Mouse (Mus musculus): Measurements from ENCODE around the gene Cd44.

The Cd44 gene

DNA sequence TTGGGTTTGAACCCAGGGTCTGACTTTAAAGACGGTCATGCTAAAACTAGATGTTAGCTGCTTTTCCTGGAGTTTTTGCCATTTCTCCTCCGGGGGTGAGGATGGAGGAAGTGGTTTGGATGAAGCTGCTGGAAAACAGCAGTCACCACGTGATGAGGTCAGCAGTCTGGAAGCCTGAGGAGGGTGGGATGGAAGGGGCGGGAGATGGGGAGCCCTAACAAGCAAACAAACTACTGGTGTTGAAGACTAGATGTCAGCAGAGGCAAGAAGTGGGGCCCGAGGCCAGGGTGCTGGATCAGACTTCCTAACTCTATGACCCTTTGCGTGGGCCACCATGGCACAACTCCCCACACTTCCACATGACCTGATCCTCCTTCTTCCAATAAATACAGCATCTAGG, 96.2 kb downstream of the Cd44 start:
- H3K9me3 ChIP-seq (ENCODE audit: low read length): no peaks in the 10 kb centered on the region
- no peaks in the 10 kb centered on the region for H3K36me3 ChIP-seq (ENCODE audit: insufficient read depth, low read length)
- H3K27me3 ChIP-seq (ENCODE audit: insufficient read depth, low read length): no peaks in the 10 kb centered on the region
- no peak overlapping the region for H3K4me3 ChIP-seq (replicated peaks; ENCODE audit: low read length)
- no peak for TF ChIP-seq POU5F1 (IDR thresholded peaks at IDR 0.05; ENCODE audit: borderline replicate concordance, low read length)
- TF ChIP-seq NANOG (IDR thresholded peaks at IDR 0.05; ENCODE audit: borderline replicate concordance, low read length): no peak
- TF ChIP-seq CTCF (conservative IDR thresholded peaks at IDR 0.05; ENCODE audit: low read length): no peak
- no peaks in the 10 kb centered on the region for H3K4me1 ChIP-seq (replicated peaks; ENCODE audit: low read depth, low read length)

DNA sequence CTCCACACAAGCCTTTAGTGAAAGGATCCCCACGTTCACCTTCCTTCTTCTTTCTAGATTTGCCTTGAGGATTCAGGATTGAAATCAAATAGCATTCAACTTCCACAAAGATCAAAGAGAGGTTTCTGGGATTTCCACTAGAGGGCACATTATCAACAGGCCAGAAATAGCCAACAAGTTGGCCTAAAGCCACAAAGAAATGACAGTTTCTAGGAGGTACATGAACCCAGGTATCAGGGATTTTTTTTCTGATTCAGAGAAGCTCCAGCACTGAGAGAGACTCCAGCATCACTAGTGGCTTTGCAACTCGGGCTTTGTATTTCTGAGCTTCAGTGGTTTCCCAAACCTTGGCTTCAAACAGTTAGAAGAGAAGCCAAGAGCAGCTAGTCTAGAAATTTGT, 97.4 kb downstream of the Cd44 start:
- Histone ChIP-seq H3K9me3 (ENCODE audit: low read length) (no peaks in the 10 kb centered on the region), H3K4me3 (replicated peaks; ENCODE audit: low read length) (no peak overlapping the region), H3K27me3 (ENCODE audit: insufficient read depth, low read length) (no peaks in the 10 kb centered on the region), H3K36me3 (ENCODE audit: insufficient read depth, low read length) (no peaks in the 10 kb centered on the region), H3K4me1 (replicated peaks; ENCODE audit: low read depth, low read length) (no peaks in the 10 kb centered on the region)
- no peak for TF ChIP-seq NANOG (IDR thresholded peaks at IDR 0.05; ENCODE audit: borderline replicate concordance, low read length)
- TF ChIP-seq CTCF (conservative IDR thresholded peaks at IDR 0.05; ENCODE audit: low read length): peak; percentile 41

DNA sequence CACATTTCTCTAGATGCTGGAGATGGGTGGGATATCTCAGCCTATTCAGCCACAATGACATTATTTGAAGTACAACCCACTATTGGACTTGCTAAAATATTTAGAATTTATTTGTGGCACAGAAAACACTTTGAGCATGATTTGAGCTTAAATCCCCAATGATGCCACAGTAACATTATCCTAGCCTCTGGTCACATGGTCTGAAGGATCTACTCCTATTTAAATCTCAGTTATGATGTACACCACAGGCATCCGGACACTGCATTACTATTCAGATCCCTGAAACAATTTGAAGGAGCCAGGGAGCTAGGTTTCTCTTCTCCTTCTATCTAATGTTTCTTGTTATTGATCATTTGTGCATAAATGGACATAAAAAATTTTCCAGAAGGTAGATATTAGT, 99.6 kb downstream of the Cd44 start:
- no peaks in the 10 kb centered on the region for H3K4me1 ChIP-seq (replicated peaks; ENCODE audit: low read depth, low read length)
- no peak for TF ChIP-seq POU5F1 (IDR thresholded peaks at IDR 0.05; ENCODE audit: borderline replicate concordance, low read length)
- no peak for TF ChIP-seq NANOG (IDR thresholded peaks at IDR 0.05; ENCODE audit: borderline replicate concordance, low read length)
- TF ChIP-seq CTCF (conservative IDR thresholded peaks at IDR 0.05; ENCODE audit: low read length): no peak
- H3K36me3 ChIP-seq (ENCODE audit: insufficient read depth, low read length): no peaks in the 10 kb centered on the region
- H3K4me3 ChIP-seq (replicated peaks; ENCODE audit: low read length): no peak overlapping the region
- H3K9me3 ChIP-seq (ENCODE audit: low read length): no peaks in the 10 kb centered on the region
- H3K27me3 ChIP-seq (ENCODE audit: insufficient read depth, low read length): no peaks in the 10 kb centered on the region

DNA sequence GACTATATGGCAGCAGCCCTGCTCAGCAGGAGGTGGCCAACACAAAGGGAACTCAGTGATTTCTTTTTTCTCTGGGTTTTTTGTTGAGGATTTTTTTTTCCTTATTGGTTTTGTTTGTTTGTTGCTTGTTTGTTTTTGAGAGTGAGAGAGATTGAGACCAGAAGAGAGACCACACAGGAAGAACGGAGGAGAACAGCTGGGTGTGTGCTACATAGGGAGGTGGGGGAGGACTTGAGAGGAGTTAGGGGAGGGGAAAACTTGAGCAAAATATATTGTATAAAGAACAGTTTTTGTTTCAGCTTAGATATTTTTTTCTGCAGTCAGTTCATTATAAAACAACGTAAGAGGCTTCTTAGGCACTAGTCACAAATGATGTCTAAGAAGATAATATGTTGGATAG, 103.3 kb downstream of the Cd44 start:
- no peaks in the 10 kb centered on the region for H3K4me1 ChIP-seq (replicated peaks; ENCODE audit: low read depth, low read length)
- no peaks in the 10 kb centered on the region for H3K27me3 ChIP-seq (ENCODE audit: insufficient read depth, low read length)
- no peaks in the 10 kb centered on the region for H3K36me3 ChIP-seq (ENCODE audit: insufficient read depth, low read length)
- H3K9me3 ChIP-seq (ENCODE audit: low read length): no peaks in the 10 kb centered on the region
- H3K4me3 ChIP-seq (replicated peaks; ENCODE audit: low read length): no peak overlapping the region
- TF ChIP-seq CTCF (conservative IDR thresholded peaks at IDR 0.05; ENCODE audit: low read length) (no peak), NANOG (IDR thresholded peaks at IDR 0.05; ENCODE audit: borderline replicate concordance, low read length) (no peak), POU5F1 (IDR thresholded peaks at IDR 0.05; ENCODE audit: borderline replicate concordance, low read length) (no peak)

DNA sequence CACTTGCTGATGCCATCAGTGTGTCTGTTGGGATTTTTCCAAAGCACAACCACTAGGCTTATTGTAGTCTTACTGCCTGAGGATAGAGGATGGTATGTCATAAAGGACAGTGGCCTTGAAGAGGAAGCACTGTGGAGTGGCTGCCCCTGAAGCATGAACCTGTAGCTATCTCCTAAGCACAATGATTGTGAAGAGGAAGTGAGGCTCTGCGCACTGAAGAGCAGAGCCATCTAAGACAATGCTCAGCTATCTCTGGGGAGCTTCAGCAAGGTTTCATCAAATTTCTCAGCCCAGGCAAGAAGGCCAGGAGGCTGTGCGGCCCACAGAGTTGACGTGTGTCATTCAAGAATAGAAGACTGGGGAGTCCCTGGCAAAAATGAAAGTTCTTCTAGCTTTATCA, 106.4 kb downstream of the Cd44 start:
- H3K9me3 ChIP-seq (ENCODE audit: low read length): no peaks in the 10 kb centered on the region
- H3K27me3 ChIP-seq (ENCODE audit: insufficient read depth, low read length): no peaks in the 10 kb centered on the region
- no peaks in the 10 kb centered on the region for H3K4me1 ChIP-seq (replicated peaks; ENCODE audit: low read depth, low read length)
- no peak for TF ChIP-seq POU5F1 (IDR thresholded peaks at IDR 0.05; ENCODE audit: borderline replicate concordance, low read length)
- TF ChIP-seq CTCF (conservative IDR thresholded peaks at IDR 0.05; ENCODE audit: low read length): no peak
- no peak for TF ChIP-seq NANOG (IDR thresholded peaks at IDR 0.05; ENCODE audit: borderline replicate concordance, low read length)
- H3K4me3 ChIP-seq (replicated peaks; ENCODE audit: low read length): no peak overlapping the region
- no peaks in the 10 kb centered on the region for H3K36me3 ChIP-seq (ENCODE audit: insufficient read depth, low read length)

DNA sequence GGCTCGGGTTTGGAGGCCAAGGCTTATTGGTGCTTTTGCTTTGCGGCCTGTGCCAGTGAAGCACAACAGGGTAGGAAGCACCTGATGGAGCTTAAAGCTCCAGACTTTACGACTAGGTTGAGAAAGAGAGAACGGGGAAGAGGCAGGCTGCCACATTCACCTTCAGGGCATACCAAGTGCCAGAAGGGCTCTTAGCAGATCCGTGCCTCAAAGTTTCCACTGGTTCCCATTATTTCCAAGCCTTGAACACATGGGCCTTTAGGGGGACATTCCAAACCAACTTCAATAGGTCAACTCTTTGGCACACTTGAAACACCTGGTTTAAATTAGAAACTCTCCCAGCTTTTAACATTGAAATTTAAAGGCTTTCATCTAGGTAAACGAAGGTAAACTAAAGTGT, 108.7 kb downstream of the Cd44 start:
- Histone ChIP-seq H3K4me3 (replicated peaks; ENCODE audit: low read length) (no peak overlapping the region), H3K4me1 (replicated peaks; ENCODE audit: low read depth, low read length) (no peaks in the 10 kb centered on the region), H3K36me3 (ENCODE audit: insufficient read depth, low read length) (no peaks in the 10 kb centered on the region), H3K27me3 (ENCODE audit: insufficient read depth, low read length) (no peaks in the 10 kb centered on the region), H3K9me3 (ENCODE audit: low read length) (no peaks in the 10 kb centered on the region)
- TF ChIP-seq NANOG (IDR thresholded peaks at IDR 0.05; ENCODE audit: borderline replicate concordance, low read length) (no peak), POU5F1 (IDR thresholded peaks at IDR 0.05; ENCODE audit: borderline replicate concordance, low read length) (no peak), CTCF (conservative IDR thresholded peaks at IDR 0.05; ENCODE audit: low read length) (no peak)

DNA sequence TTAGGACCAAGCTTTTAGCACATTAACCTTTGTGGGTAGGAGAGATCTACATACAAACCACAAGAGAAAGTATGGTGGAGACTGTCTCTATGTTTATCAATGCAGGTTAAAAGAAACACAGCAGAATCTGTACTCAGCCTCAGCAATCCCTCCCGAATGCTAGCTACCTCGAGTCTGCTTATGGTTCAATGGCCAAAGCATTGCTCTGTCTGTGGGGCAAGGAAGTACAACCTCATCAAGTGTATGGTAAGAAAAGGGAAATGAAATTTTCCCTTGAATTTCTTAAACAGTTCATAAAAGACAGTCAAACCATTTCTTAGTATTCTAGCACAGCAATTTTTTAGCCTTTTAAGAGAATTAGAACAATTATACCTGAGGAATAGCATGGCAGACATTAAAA, 109.8 kb downstream of the Cd44 start:
- TF ChIP-seq CTCF (conservative IDR thresholded peaks at IDR 0.05; ENCODE audit: low read length) (no peak), NANOG (IDR thresholded peaks at IDR 0.05; ENCODE audit: borderline replicate concordance, low read length) (no peak), POU5F1 (IDR thresholded peaks at IDR 0.05; ENCODE audit: borderline replicate concordance, low read length) (no peak)
- Histone ChIP-seq H3K27me3 (ENCODE audit: insufficient read depth, low read length) (no peaks in the 10 kb centered on the region), H3K4me3 (replicated peaks; ENCODE audit: low read length) (no peak overlapping the region), H3K4me1 (replicated peaks; ENCODE audit: low read depth, low read length) (no peaks in the 10 kb centered on the region), H3K9me3 (ENCODE audit: low read length) (no peaks in the 10 kb centered on the region), H3K36me3 (ENCODE audit: insufficient read depth, low read length) (no peaks in the 10 kb centered on the region)

DNA sequence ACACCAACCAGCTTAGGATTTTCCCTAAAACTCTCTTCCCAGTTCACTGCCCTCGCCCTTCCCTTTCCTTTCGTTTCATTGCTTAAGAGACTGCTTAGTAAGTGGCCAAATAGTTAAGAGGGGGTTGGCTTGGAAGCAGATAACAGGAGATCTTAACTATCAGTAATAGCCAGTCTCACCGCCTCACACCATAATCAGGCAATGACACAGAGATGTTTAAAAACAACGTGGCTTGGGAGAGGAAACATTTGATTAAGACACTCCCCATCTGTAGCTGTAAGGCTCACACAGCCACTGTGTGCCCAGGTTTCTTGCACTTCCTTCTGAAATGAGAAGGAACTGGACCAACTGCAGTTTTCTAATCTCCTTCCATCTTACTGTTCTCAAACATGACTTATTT, 115.8 kb downstream of the Cd44 start:
- no peaks in the 10 kb centered on the region for H3K9me3 ChIP-seq (ENCODE audit: low read length)
- H3K27me3 ChIP-seq (ENCODE audit: insufficient read depth, low read length): no peaks in the 10 kb centered on the region
- no peaks in the 10 kb centered on the region for H3K36me3 ChIP-seq (ENCODE audit: insufficient read depth, low read length)
- no peaks in the 10 kb centered on the region for H3K4me1 ChIP-seq (replicated peaks; ENCODE audit: low read depth, low read length)
- H3K4me3 ChIP-seq (replicated peaks; ENCODE audit: low read length): no peak overlapping the region
- TF ChIP-seq POU5F1 (IDR thresholded peaks at IDR 0.05; ENCODE audit: borderline replicate concordance, low read length) (no peak), NANOG (IDR thresholded peaks at IDR 0.05; ENCODE audit: borderline replicate concordance, low read length) (no peak), CTCF (conservative IDR thresholded peaks at IDR 0.05; ENCODE audit: low read length) (no peak)

DNA sequence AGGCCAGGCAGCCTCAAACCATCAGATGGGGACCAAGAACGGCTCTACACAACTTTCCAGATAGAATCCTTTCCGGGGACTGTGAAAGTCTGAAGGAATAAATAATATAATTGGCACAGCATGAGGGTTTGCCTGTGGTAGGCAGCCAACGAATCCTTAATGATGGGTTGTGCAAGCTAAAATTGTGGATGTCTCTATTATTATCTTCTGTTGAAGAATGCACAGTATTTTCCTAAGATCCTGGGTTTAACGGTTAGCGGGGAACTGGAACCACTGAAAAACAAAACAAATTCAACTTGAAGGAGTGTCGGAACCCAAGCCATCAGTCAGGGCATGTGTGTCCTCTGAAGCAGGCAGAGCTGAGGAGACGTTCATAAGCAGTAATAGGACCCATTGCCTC, 118.7 kb downstream of the Cd44 start:
- Histone ChIP-seq H3K36me3 (ENCODE audit: insufficient read depth, low read length) (no peaks in the 10 kb centered on the region), H3K27me3 (ENCODE audit: insufficient read depth, low read length) (no peaks in the 10 kb centered on the region), H3K9me3 (ENCODE audit: low read length) (no peaks in the 10 kb centered on the region), H3K4me3 (replicated peaks; ENCODE audit: low read length) (no peak overlapping the region), H3K4me1 (replicated peaks; ENCODE audit: low read depth, low read length) (no peaks in the 10 kb centered on the region)
- TF ChIP-seq POU5F1 (IDR thresholded peaks at IDR 0.05; ENCODE audit: borderline replicate concordance, low read length) (no peak), CTCF (conservative IDR thresholded peaks at IDR 0.05; ENCODE audit: low read length) (no peak), NANOG (IDR thresholded peaks at IDR 0.05; ENCODE audit: borderline replicate concordance, low read length) (no peak)

Data from E14TG2a.4 (cell line).